Mouse (Mus musculus) heart, postnatal 0 days (tissue): ENCODE data around the gene Olfr1048.

Experiments used
- CTCF ChIP-seq: IDR thresholded peaks from 2 replicates; pipeline ENCODE4 v1.5.1; 2016; ENCODE audit warnings: antibody characterized with exemption, control low read depth, low read depth
- EP300 ChIP-seq: IDR thresholded peaks from 2 replicates; pipeline ENCODE4 v1.6.1; 2016; ENCODE audit warnings: antibody characterized with exemption, low read depth

GRCm38 (mm10) chr2:86231301-86231700 is 8.8 kb downstream of the Olfr1048 start, which contains the start of gene Olfr1047:
- TF ChIP-seq CTCF (no peak), EP300 (no peak)
